Mouse (Mus musculus): ENCODE measurements at regions not wholly inside any gene's neighbourhood (a gene's known extent, or its start where the extent isn't known, plus 50 kb on each side); places are given as distances from the start of the nearest gene placed in this dataset.

DNA sequence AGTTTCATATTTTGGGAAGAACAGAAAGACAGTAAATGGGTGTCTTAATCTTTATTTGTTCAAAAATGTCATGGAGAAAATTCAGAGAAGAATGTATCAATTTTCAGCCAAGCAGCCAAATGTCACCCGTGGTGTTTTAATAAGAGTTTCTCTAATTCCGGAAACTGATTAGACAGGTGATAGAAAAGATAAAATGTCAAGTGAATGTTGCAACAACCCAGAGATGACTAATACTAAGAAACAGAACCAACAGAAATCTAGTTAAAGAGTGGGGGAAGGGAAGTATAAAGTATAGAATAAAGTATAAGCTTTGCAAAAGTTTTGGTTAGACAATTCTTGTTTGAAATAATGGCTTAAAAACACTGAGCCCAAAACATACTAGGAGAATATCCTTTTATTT, 79.9 kb upstream of the St8sia4 start:
- TF ChIP-seq CTCF (IDR thresholded peaks at IDR 0.05; ENCODE audit: low read depth) (no peak), EP300 (IDR thresholded peaks at IDR 0.05; ENCODE audit: low read depth) (0 out of 2 replicates have a peak, but pooled peaks have one; percentile 21)

All from liver, embryonic 14.5 days (tissue).